Mouse (Mus musculus) cerebellum, adult 2 months (tissue): ENCODE results near the gene Apol6.

Source experiments
- CTCF ChIP-seq: fragments of 200-500 bp; IDR thresholded peaks from 2 replicates; pipeline ENCODE4 v1.5.1; 2011; ENCODE audit warnings: low read depth, mild to moderate bottlenecking, control low read depth, low read length, moderate library complexity, borderline replicate concordance; ENCODE audit not compliant: insufficient read depth
- POLR2A ChIP-seq: fragments of 200-500 bp; IDR thresholded peaks from 2 replicates; pipeline ENCODE4 v1.6.1; 2011; ENCODE audit warnings: low read length, control low read depth, borderline replicate concordance; ENCODE audit not compliant: insufficient read depth

- TF ChIP-seq CTCF (no peak), POLR2A (no peak)
These were observed 28.1 kb downstream of the Apol6 start for GRCm38 (mm10) chr15:77072556-77073163.
